Mouse (Mus musculus): ENCODE data around the gene H2-Ob. TPM values are rescaled to one million over a fixed set of nuclear protein-coding genes. Genes with fewer than 3 reads are reported as not detected.

The H2-Ob gene
- total and polyA plus RNA-seq, 2 experiments from 2014 or later, result 0.13 to 0.42 TPM

GRCm38 (mm10) chr17:34196941-34197894 is 41.5 kb upstream of the H2-Ob start, which contains the start of gene Psmb8:
Gene Psmb8, plus strand, starts transcription at chr17:34197721.
- peak; percentile 89 for ATAC-seq
- 6% methylated on average over 41 of the region's 41 CpGs for WGBS
- Histone ChIP-seq H3K27me3 (ENCODE audit: insufficient read depth, low read length) (peaks cover 26% of the 10 kb centered on the region), H3K4me2 (ENCODE audit: low read depth, low read length) (peak within 1 kb of the TSS; percentile 75), H3K9me3 (ENCODE audit: low read length) (no peaks in the 10 kb centered on the region), H3K9ac (replicated peaks; ENCODE audit: low read length) (peak within 1 kb of the TSS; percentile 35; the same call in 1 of the 2 replicates), H3K4me1 (ENCODE audit: insufficient read depth, low read length) (peaks cover 5% of the 10 kb centered on the region; the same call in 1 of the 2 replicates), H3K36me3 (ENCODE audit: insufficient read depth, low read length) (no peaks in the 10 kb centered on the region), H3K4me3 (ENCODE audit: low read length) (peak within 1 kb of the TSS; percentile 44), H3K27ac (no peak within 1 kb of the TSS)
- peak; percentile 94 for DNase-seq (ENCODE audit: low spot score)
- TF ChIP-seq CTCF (IDR thresholded peaks at IDR 0.05; ENCODE audit: low read depth), result no peak

- Histone ChIP-seq H3K27me3 (ENCODE audit: insufficient read depth, low read length) (peaks cover 24% of the 10 kb centered on the region), H3K36me3 (ENCODE audit: insufficient read depth, low read length) (no peaks in the 10 kb centered on the region), H3K4me3 (ENCODE audit: low read length) (peak overlapping the region; percentile 44), H3K9ac (replicated peaks; ENCODE audit: low read length) (0 out of 2 replicates have a peak overlapping the region, but pooled peaks have one; percentile 35), H3K9me3 (ENCODE audit: low read length) (no peaks in the 10 kb centered on the region), H3K4me2 (ENCODE audit: low read depth, low read length) (peak overlapping the region; percentile 75), H3K27ac (no peak overlapping the region), H3K4me1 (ENCODE audit: insufficient read depth, low read length) (peaks cover 5% of the 10 kb centered on the region; the same call in 1 of the 2 replicates)
- TF ChIP-seq CTCF (IDR thresholded peaks at IDR 0.05; ENCODE audit: low read depth), result no peak
- WGBS, result 2% methylated on average over 32 of the region's 32 CpGs
- DNase-seq (ENCODE audit: low spot score) (peak; percentile 16), ATAC-seq (peak; percentile 28; the same call in 1 of the 2 replicates)
These were observed 40.7 kb upstream of the H2-Ob start for GRCm38 (mm10) chr17:34197904-34198520.

- DNase-seq (ENCODE audit: low spot score) (no peak), ATAC-seq (no peak)
- Histone ChIP-seq H3K27ac (no peak overlapping the region), H3K9ac (replicated peaks; ENCODE audit: low read length) (0 out of 2 replicates have a peak overlapping the region, but pooled peaks have one; percentile 35), H3K4me3 (ENCODE audit: low read length) (peak overlapping the region; percentile 44), H3K4me2 (ENCODE audit: low read depth, low read length) (peak overlapping the region; percentile 75), H3K27me3 (ENCODE audit: insufficient read depth, low read length) (peaks cover 24% of the 10 kb centered on the region), H3K36me3 (ENCODE audit: insufficient read depth, low read length) (no peaks in the 10 kb centered on the region), H3K9me3 (ENCODE audit: low read length) (no peaks in the 10 kb centered on the region), H3K4me1 (ENCODE audit: insufficient read depth, low read length) (peaks cover 5% of the 10 kb centered on the region; the same call in 1 of the 2 replicates)
- 9% methylated on average over 11 of the region's 11 CpGs for WGBS
- no peak for TF ChIP-seq CTCF (IDR thresholded peaks at IDR 0.05; ENCODE audit: low read depth)
These were observed 40.2 kb upstream of the H2-Ob start for GRCm38 (mm10) chr17:34198521-34198912.

DNA sequence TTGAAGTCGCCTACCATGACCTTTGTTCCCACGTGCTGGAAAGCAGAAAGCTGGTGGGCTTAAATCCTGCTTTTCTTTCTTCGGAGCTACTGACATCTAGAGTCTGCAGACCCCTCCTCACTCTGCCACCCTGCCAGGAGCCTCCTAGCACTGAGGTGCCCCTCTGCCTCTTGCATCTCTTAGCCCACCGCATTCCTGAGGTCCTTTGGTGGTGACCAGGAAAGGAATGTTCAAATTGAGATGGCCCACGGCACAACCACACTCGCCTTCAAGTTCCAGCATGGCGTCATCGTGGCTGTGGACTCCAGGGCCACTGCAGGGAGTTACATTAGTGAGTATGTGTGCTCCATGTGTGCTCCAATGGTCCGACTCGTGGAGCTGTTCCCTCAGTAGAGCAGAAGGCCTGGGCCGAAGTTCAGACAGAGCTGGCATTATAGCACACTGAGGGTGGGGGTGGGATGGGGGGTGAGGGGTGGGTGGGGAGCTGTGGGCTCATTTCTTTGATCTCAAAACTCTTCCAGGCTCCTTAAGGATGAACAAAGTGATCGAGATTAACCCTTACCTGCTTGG is 39.6 kb upstream of the H2-Ob start:
- no peak for TF ChIP-seq CTCF (IDR thresholded peaks at IDR 0.05; ENCODE audit: low read depth)
- Histone ChIP-seq H3K4me1 (ENCODE audit: insufficient read depth, low read length) (peaks cover 5% of the 10 kb centered on the region; the same call in 1 of the 2 replicates), H3K36me3 (ENCODE audit: insufficient read depth, low read length) (no peaks in the 10 kb centered on the region), H3K27ac (no peak overlapping the region), H3K9me3 (ENCODE audit: low read length) (no peaks in the 10 kb centered on the region), H3K9ac (replicated peaks; ENCODE audit: low read length) (no peak overlapping the region), H3K4me3 (ENCODE audit: low read length) (no peak overlapping the region), H3K27me3 (ENCODE audit: insufficient read depth, low read length) (peaks cover 22% of the 10 kb centered on the region), H3K4me2 (ENCODE audit: low read depth, low read length) (no peak overlapping the region)
- WGBS, result 71% methylated on average over 12 of the region's 12 CpGs
- no peak for DNase-seq (ENCODE audit: low spot score)
- no peak for ATAC-seq

DNA sequence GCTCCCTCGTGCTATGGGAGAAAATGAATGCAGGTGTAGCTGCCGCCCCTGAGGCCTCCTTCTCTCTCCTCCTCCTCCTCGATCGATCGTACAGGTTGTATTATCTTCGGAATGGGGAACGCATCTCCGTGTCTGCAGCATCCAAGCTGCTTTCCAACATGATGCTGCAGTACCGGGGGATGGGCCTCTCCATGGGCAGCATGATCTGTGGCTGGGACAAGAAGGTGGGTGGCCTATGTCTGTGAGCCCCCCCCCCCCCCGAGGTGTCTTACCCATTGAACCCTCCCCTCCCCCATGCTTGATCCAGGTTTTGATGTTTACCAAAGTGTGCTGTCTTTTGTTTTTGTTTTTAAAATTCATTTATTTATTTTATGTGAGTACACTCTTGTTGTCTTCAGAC is 38.7 kb upstream of the H2-Ob start:
- no peak for TF ChIP-seq CTCF (IDR thresholded peaks at IDR 0.05; ENCODE audit: low read depth)
- DNase-seq (ENCODE audit: low spot score), result no peak
- Histone ChIP-seq H3K9ac (replicated peaks; ENCODE audit: low read length) (no peak overlapping the region), H3K27ac (no peak overlapping the region), H3K4me3 (ENCODE audit: low read length) (no peak overlapping the region), H3K4me2 (ENCODE audit: low read depth, low read length) (no peak overlapping the region), H3K27me3 (ENCODE audit: insufficient read depth, low read length) (peaks cover 19% of the 10 kb centered on the region), H3K4me1 (ENCODE audit: insufficient read depth, low read length) (peaks cover 5% of the 10 kb centered on the region; the same call in 1 of the 2 replicates), H3K36me3 (ENCODE audit: insufficient read depth, low read length) (no peaks in the 10 kb centered on the region), H3K9me3 (ENCODE audit: low read length) (no peaks in the 10 kb centered on the region)
- WGBS, result 88% methylated on average over 10 of the region's 10 CpGs
- ATAC-seq, result no peak

- ATAC-seq, result no peak
- Histone ChIP-seq H3K36me3 (ENCODE audit: insufficient read depth, low read length) (no peaks in the 10 kb centered on the region), H3K4me1 (ENCODE audit: insufficient read depth, low read length) (peaks cover 5% of the 10 kb centered on the region; the same call in 1 of the 2 replicates), H3K27ac (no peak overlapping the region), H3K4me3 (ENCODE audit: low read length) (no peak overlapping the region), H3K27me3 (ENCODE audit: insufficient read depth, low read length) (peaks cover 24% of the 10 kb centered on the region), H3K4me2 (ENCODE audit: low read depth, low read length) (no peak overlapping the region), H3K9ac (replicated peaks; ENCODE audit: low read length) (no peak overlapping the region), H3K9me3 (ENCODE audit: low read length) (no peaks in the 10 kb centered on the region)
- no peak for TF ChIP-seq CTCF (IDR thresholded peaks at IDR 0.05; ENCODE audit: low read depth)
- no peak for DNase-seq (ENCODE audit: low spot score)
- 87% methylated on average over 16 of the region's 16 CpGs for WGBS
These were observed 37.8 kb upstream of the H2-Ob start for GRCm38 (mm10) chr17:34200772-34201505.

Measured in hindbrain, postnatal 0 days (tissue).